Mouse (Mus musculus) lung, embryonic 14.5 days (tissue): ENCODE data around the gene Fam217b. TPM values are rescaled to one million over a fixed set of nuclear protein-coding genes. Genes with fewer than 3 reads are reported as not detected.

Experiments
- ATAC-seq: fragments of 200-750 bp; cut with Nextera tagmentation; 2 replicates; pipeline ENCODE4 v1.8.0; 2017; ENCODE audit warnings: mild to moderate bottlenecking, moderate TSS enrichment, moderate library complexity; ENCODE audit not compliant: insufficient read depth
- DNase-seq: peaks from one replicate; pipeline ENCODE4 v3.0.0-alpha.2; 2015
- H3K27ac ChIP-seq: fragments of 300-500 bp; sonication (generic); 2 replicates; pipeline ENCODE4 v1.5.1; 2014; ENCODE audit warnings: low read depth, mild to moderate bottlenecking, moderate library complexity
- H3K27me3 ChIP-seq: fragments of 300-500 bp; sonication (generic); 2 replicates; pipeline ENCODE4 v1.6.1; 2014; ENCODE audit warnings: low read length, control low read depth; ENCODE audit not compliant: insufficient read depth
- H3K36me3 ChIP-seq: fragments of 300-500 bp; sonication (generic); 2 replicates; pipeline ENCODE4 v1.6.1; 2014; ENCODE audit warnings: control low read depth; ENCODE audit not compliant: insufficient read depth
- H3K4me1 ChIP-seq: fragments of 300-500 bp; sonication (generic); 2 replicates; pipeline ENCODE4 v1.6.1; 2014; ENCODE audit warnings: antibody characterized with exemption, control low read depth; ENCODE audit not compliant: insufficient read depth
- H3K4me2 ChIP-seq: fragments of 300-500 bp; sonication (generic); 2 replicates; pipeline ENCODE4 v1.6.1; 2014; ENCODE audit warnings: mild to moderate bottlenecking
- H3K4me3 ChIP-seq: fragments of 300-500 bp; sonication (generic); 2 replicates; pipeline ENCODE4 v1.5.1; 2014; ENCODE audit warnings: low read depth, low read length
- H3K9ac ChIP-seq: fragments of 300-500 bp; sonication (generic); 2 replicates; pipeline ENCODE4 v1.6.1; 2014
- H3K9me3 ChIP-seq: fragments of 300-500 bp; sonication (generic); 2 replicates; pipeline ENCODE4 v1.6.1; 2016; ENCODE audit warnings: low read depth, low read length, control low read depth
- CTCF ChIP-seq: IDR thresholded peaks from 2 replicates; pipeline ENCODE4 v1.5.1; 2016; ENCODE audit warnings: antibody characterized with exemption, low read depth
- WGBS: fragments of 180-500 bp; shearing (Covaris S2); extraction: QIAGEN DNeasy Blood & Tissue Kit; methylation state at CpG from one replicate; pipeline ENCODE4 v1.1.7; 2014; 5-methylcytosine and 5-hydroxymethylcytosine counted together
- polyA plus RNA-seq: library from polyadenylated mRNA; unstranded; fragments of >200 nt; fragmentation: Nextera tagmentation; extraction: Ambion mirVana; gene quantifications from 2 replicates; pipeline ENCODE4 v1.2.1, GENCODE M21; 2014

The Fam217b gene
- polyA plus RNA-seq, 1 experiment from 2014 or later, result 3.4 TPM

GRCm38 (mm10) chr2:178457414-178457813, 43.1 kb downstream of the Fam217b start:
- Histone ChIP-seq H3K9me3 (no peaks in the 10 kb centered on the region), H3K27ac (no peak overlapping the region), H3K27me3 (no peaks in the 10 kb centered on the region), H3K9ac (no peak overlapping the region), H3K4me2 (no peak overlapping the region), H3K4me1 (peaks cover 14% of the 10 kb centered on the region; the same call in 1 of the 2 replicates), H3K4me3 (no peak overlapping the region), H3K36me3 (no peaks in the 10 kb centered on the region)
- no peak for TF ChIP-seq CTCF
- ATAC-seq, result no peak
- 84% methylated on average over 6 of the region's 6 CpGs for WGBS
- no peak for DNase-seq

DNA sequence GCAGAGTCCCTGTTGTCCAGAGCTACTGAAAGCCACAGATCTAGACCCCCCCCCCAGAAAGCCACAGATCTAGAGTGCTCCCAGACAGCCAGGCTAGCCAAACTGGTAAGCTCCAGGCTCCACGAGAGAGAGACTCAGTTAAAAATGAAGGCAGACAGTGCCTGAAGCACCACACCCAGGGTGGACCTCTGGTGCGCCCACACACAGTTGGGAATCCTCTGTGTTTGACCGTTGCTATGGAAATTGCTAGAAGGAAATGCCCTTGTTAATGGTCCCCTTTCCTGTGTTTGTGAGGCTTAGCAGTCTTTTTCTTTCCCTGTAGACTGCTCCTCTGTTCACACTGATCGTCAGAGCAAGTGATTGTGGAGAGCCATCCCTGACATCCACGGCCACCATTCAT, 46.0 kb downstream of the Fam217b start:
- peak; percentile 65 for ATAC-seq
- Histone ChIP-seq H3K4me1 (peaks cover 8% of the 10 kb centered on the region; the same call in 1 of the 2 replicates), H3K4me3 (no peak overlapping the region), H3K9me3 (no peaks in the 10 kb centered on the region), H3K27me3 (no peaks in the 10 kb centered on the region), H3K9ac (no peak overlapping the region), H3K4me2 (no peak overlapping the region), H3K36me3 (no peaks in the 10 kb centered on the region), H3K27ac (no peak overlapping the region)
- DNase-seq, result peak; percentile 33
- WGBS, result 45% methylated on average over 5 of the region's 5 CpGs
- TF ChIP-seq CTCF, result no peak

DNA sequence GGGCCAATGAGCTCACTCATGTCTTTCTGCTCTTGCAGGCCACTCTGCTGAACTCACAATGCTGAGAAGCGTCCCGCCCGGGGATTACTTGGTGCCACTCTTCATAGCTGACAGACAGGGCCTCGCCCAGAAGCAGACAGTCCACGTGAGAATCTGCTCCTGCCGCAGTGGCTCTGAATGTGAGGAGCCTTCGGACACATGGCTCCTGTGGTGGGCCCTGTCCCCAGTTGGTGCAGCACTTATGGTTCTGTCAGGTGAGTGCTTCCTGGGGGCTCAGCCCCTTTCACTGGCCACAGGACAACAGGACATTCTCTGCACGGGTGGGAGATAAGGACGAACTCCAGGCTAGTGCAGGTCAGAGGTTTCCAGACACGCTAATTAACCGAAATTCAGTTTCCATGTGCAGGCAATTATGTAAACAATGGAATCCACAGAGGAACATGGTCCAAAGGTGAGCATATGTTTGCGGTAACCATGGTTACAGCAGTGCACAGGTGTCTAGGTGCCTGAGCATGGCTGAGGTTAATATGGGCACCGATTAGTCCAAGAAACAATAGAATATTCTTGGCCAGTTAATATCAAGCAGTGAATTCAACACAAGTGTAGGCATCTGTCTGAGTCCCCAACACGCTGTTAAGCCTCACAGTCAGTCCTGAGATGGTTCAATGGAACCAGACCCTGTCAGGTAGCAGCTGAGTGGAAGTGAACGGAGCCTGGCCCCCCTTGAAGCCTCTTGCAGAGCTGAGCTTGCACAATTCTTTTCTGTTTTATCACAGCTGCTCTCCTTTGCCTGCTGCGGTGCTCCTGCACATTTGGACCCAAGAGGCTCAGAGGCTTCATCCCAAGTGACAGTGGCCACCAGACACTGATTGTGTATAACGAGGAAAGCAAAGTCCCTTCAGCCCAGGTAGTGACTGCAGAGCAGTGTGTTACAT, 57.5 kb downstream of the Fam217b start:
- Histone ChIP-seq H3K27me3 (no peaks in the 10 kb centered on the region), H3K4me3 (no peak overlapping the region), H3K4me2 (no peak overlapping the region), H3K9ac (no peak overlapping the region), H3K36me3 (no peaks in the 10 kb centered on the region), H3K27ac (no peak overlapping the region), H3K9me3 (no peaks in the 10 kb centered on the region), H3K4me1 (no peaks in the 10 kb centered on the region)
- WGBS, result 53% methylated on average over 17 of the region's 17 CpGs
- peak; percentile 13 for DNase-seq
- no peak for TF ChIP-seq CTCF
- ATAC-seq, result no peak

GRCm38 (mm10) chr2:178473916-178474315, 59.6 kb downstream of the Fam217b start:
- no peaks in the 10 kb centered on the region for H3K27me3 ChIP-seq
- no peak for ATAC-seq
- no peak overlapping the region for H3K9ac ChIP-seq
- H3K36me3 ChIP-seq, result no peaks in the 10 kb centered on the region
- no peaks in the 10 kb centered on the region for H3K4me1 ChIP-seq
- H3K9me3 ChIP-seq, result no peaks in the 10 kb centered on the region
- H3K4me2 ChIP-seq, result no peak overlapping the region
- no peak overlapping the region for H3K27ac ChIP-seq
- no peak for TF ChIP-seq CTCF
- no peak for DNase-seq
- no peak overlapping the region for H3K4me3 ChIP-seq
- WGBS, result 47% methylated on average over 10 of the region's 10 CpGs

Other genes with a start within 250 kb of the Fam217b start
- gene Sycp2, start 6.8 kb upstream of the Fam217b start, polyA plus RNA-seq, result 0.08 and 0.20 TPM in 2 replicates
- 2.1 and 3.0 TPM in 2 replicates for gene Ppp1r3d, start 52 bp upstream of the Fam217b start, polyA plus RNA-seq
- 0.07 TPM in 1 of 2 replicates, not detected in the other for gene Cdh26, start 16.0 kb downstream of the Fam217b start, polyA plus RNA-seq